Mouse (Mus musculus) kidney, embryonic 14.5 days (tissue): ENCODE data around the gene Rnasek. TPM values are rescaled to one million over a fixed set of nuclear protein-coding genes. Genes with fewer than 3 reads are reported as not detected.
A peak's percentile ranks its signal among the peaks of the same experiment; 100 is the strongest.

Experiments used
- ATAC-seq: fragments of 200-750 bp; cut with Nextera tagmentation; 2 replicates; pipeline ENCODE4 v1.8.0; 2017; ENCODE audit warnings: moderate number of reproducible peaks, mild to moderate bottlenecking, moderate TSS enrichment, moderate library complexity; ENCODE audit not compliant: low FRiP score, low TSS enrichment
- H3K27ac ChIP-seq: fragments of 300-500 bp; sonication (generic); 2 replicates; pipeline ENCODE4 v1.5.1; 2014; ENCODE audit warnings: low read depth, mild to moderate bottlenecking, low read length, moderate library complexity, mixed read lengths
- H3K27me3 ChIP-seq: fragments of 300-500 bp; sonication (generic); 2 replicates; pipeline ENCODE4 v1.6.1; 2014; ENCODE audit warnings: mild to moderate bottlenecking, low read length; ENCODE audit not compliant: control insufficient read depth, insufficient read depth
- H3K36me3 ChIP-seq: fragments of 300-500 bp; sonication (generic); 2 replicates; pipeline ENCODE4 v1.6.1; 2014; ENCODE audit warnings: low read length, mixed read lengths; ENCODE audit not compliant: control insufficient read depth, insufficient read depth
- H3K4me1 ChIP-seq: fragments of 300-500 bp; sonication (generic); 2 replicates; pipeline ENCODE4 v1.6.1; 2014; ENCODE audit warnings: low read length, mixed read lengths; ENCODE audit not compliant: control insufficient read depth, insufficient read depth
- H3K4me2 ChIP-seq: fragments of 300-500 bp; sonication (generic); replicated peaks from 2 replicates; pipeline ENCODE4 v1.6.1; 2014; ENCODE audit warnings: low read depth, mild to moderate bottlenecking, low read length
- H3K4me3 ChIP-seq: fragments of 300-500 bp; sonication (generic); 2 replicates; pipeline ENCODE4 v1.5.1; 2014; ENCODE audit warnings: mild to moderate bottlenecking, low read length
- H3K9ac ChIP-seq: fragments of 300-500 bp; sonication (generic); 2 replicates; pipeline ENCODE4 v1.6.1; 2014; ENCODE audit warnings: low read depth, mild to moderate bottlenecking, low read length, moderate library complexity
- H3K9me3 ChIP-seq: fragments of 300-500 bp; sonication (generic); 2 replicates; pipeline ENCODE4 v1.6.1; 2016; ENCODE audit warnings: low read length; ENCODE audit not compliant: control insufficient read depth
- WGBS: fragments of 180-500 bp; shearing (Covaris S2); extraction: QIAGEN DNeasy Blood & Tissue Kit; methylation state at CpG from one replicate; pipeline ENCODE4 v1.1.7; 2014; 5-methylcytosine and 5-hydroxymethylcytosine counted together
- polyA plus RNA-seq: library from polyadenylated mRNA; unstranded; fragments of >200 nt; fragmentation: Nextera tagmentation; extraction: Ambion mirVana; gene quantifications from 2 replicates; pipeline ENCODE4 v1.2.1, GENCODE M21; 2014

Gene Rnasek
- polyA plus RNA-seq, 1 experiment from 2014 or later = 173 TPM

DNA sequence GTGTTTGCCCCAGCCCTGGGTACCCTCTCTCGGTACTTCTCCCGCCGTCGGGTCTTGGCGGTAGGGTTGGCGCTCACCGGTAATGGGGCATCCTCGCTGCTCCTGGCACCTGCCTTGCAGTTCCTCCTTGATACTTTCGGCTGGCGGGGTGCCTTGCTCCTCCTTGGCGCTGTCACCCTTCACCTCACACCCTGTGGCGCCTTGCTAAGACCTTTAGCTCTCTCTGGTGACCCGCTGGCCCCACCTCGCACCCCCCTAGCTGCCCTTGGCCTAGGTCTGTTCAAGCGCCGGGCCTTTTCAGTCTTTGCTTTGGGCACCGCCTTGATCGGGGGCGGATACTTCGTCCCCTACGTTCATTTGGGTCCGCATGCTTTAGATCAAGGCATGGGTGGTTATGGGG, 24.3 kb downstream of the Rnasek start:
- Histone ChIP-seq H3K9ac (no peak overlapping the region), H3K36me3 (no peaks in the 10 kb centered on the region), H3K27ac (no peak overlapping the region), H3K9me3 (no peaks in the 10 kb centered on the region), H3K4me1 (peaks cover 25% of the 10 kb centered on the region; the same call in 1 of the 2 replicates), H3K4me2 (peak overlapping the region; percentile 57; the same call in 1 of the 2 replicates), H3K4me3 (peak overlapping the region; percentile 4; the same call in 1 of the 2 replicates), H3K27me3 (peaks cover 40% of the 10 kb centered on the region)
- 11% methylated on average over 22 of the region's 22 CpGs for WGBS
- ATAC-seq = no peak

GRCm38 (mm10) chr11:70214856-70215209, 24.8 kb downstream of the Rnasek start:
- H3K9me3 ChIP-seq = no peaks in the 10 kb centered on the region
- H3K27me3 ChIP-seq = peaks cover 40% of the 10 kb centered on the region
- ATAC-seq = peak; percentile 12
- H3K9ac ChIP-seq = no peak overlapping the region
- no peak overlapping the region for H3K27ac ChIP-seq
- peaks cover 25% of the 10 kb centered on the region; the same call in 1 of the 2 replicates for H3K4me1 ChIP-seq
- H3K4me3 ChIP-seq = peak overlapping the region; percentile 30
- no peaks in the 10 kb centered on the region for H3K36me3 ChIP-seq
- 4% methylated on average over 18 of the region's 18 CpGs for WGBS
- peak overlapping the region; percentile 57 for H3K4me2 ChIP-seq

- 1% methylated on average over 46 of the region's 46 CpGs for WGBS
- Histone ChIP-seq H3K4me2 (peak overlapping the region; percentile 57), H3K27me3 (peaks cover 40% of the 10 kb centered on the region), H3K27ac (no peak overlapping the region), H3K36me3 (no peaks in the 10 kb centered on the region), H3K9me3 (no peaks in the 10 kb centered on the region), H3K4me1 (peaks cover 25% of the 10 kb centered on the region; the same call in 1 of the 2 replicates), H3K9ac (peak overlapping the region; percentile 45), H3K4me3 (peak overlapping the region; percentile 30)
- ATAC-seq = peak; percentile 50
These were observed 25.3 kb downstream of the Rnasek start for GRCm38 (mm10) chr11:70214191-70214855.

- H3K9ac ChIP-seq = peak overlapping the region; percentile 45; the same call in 1 of the 2 replicates
- H3K4me2 ChIP-seq = peak overlapping the region; percentile 57
- peaks cover 40% of the 10 kb centered on the region for H3K27me3 ChIP-seq
- peaks cover 25% of the 10 kb centered on the region; the same call in 1 of the 2 replicates for H3K4me1 ChIP-seq
- no peaks in the 10 kb centered on the region for H3K36me3 ChIP-seq
- H3K4me3 ChIP-seq = peak overlapping the region; percentile 30
- WGBS = 5% methylated on average over 24 of the region's 26 CpGs
- H3K27ac ChIP-seq = no peak overlapping the region
- no peak for ATAC-seq
- H3K9me3 ChIP-seq = no peaks in the 10 kb centered on the region
These were observed 25.9 kb downstream of the Rnasek start for GRCm38 (mm10) chr11:70213736-70214135.

GRCm38 (mm10) chr11:70212896-70213295, 26.7 kb downstream of the Rnasek start:
- WGBS = 8% methylated on average over 9 of the region's 9 CpGs
- ATAC-seq = no peak
- H3K4me1 ChIP-seq = peaks cover 25% of the 10 kb centered on the region; the same call in 1 of the 2 replicates
- no peaks in the 10 kb centered on the region for H3K9me3 ChIP-seq
- peak overlapping the region; percentile 57; the same call in 1 of the 2 replicates for H3K4me2 ChIP-seq
- peaks cover 37% of the 10 kb centered on the region for H3K27me3 ChIP-seq
- no peak overlapping the region for H3K9ac ChIP-seq
- H3K36me3 ChIP-seq = no peaks in the 10 kb centered on the region
- no peak overlapping the region for H3K27ac ChIP-seq
- H3K4me3 ChIP-seq = no peak overlapping the region

- H3K4me1 ChIP-seq = peaks cover 25% of the 10 kb centered on the region; the same call in 1 of the 2 replicates
- ATAC-seq = no peak
- H3K36me3 ChIP-seq = no peaks in the 10 kb centered on the region
- H3K9me3 ChIP-seq = no peaks in the 10 kb centered on the region
- H3K27me3 ChIP-seq = peaks cover 35% of the 10 kb centered on the region
- H3K27ac ChIP-seq = no peak within 1 kb of the TSS
- peak within 1 kb of the TSS; percentile 30 for H3K4me3 ChIP-seq
- no peak within 1 kb of the TSS for H3K9ac ChIP-seq
- H3K4me2 ChIP-seq = peak within 1 kb of the TSS; percentile 57; the same call in 1 of the 2 replicates
- WGBS = 59% methylated on average over 6 of the region's 6 CpGs
These were observed 27.2 kb downstream of the Rnasek start, which contains the start of gene Slc16a11 for GRCm38 (mm10) chr11:70212423-70212822. Gene Slc16a11 (plus strand): TSS chr11:70212752.

DNA sequence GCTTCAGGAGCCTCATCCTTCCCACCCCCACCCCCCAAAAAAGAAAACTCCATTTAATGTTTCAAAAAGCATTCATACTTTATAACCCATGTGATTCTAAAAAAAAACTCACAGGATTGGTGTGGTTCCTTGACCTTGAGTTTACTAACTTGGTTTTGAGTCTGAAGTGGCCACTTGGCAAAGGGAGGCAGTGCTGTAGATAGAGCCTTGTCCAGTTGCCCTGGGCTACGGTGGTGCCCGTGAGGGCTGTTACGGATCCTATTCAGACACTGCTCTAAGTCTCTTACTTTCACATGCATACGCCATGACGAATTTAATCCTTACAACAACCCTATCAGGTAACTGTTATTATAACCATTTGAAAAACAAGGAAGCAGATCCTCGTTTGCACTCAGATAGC, 27.7 kb downstream of the Rnasek start:
- H3K36me3 ChIP-seq = no peaks in the 10 kb centered on the region
- H3K4me2 ChIP-seq = no peak overlapping the region
- peaks cover 25% of the 10 kb centered on the region; the same call in 1 of the 2 replicates for H3K4me1 ChIP-seq
- no peak overlapping the region for H3K27ac ChIP-seq
- H3K4me3 ChIP-seq = no peak overlapping the region
- no peak for ATAC-seq
- H3K9ac ChIP-seq = no peak overlapping the region
- peaks cover 35% of the 10 kb centered on the region for H3K27me3 ChIP-seq
- no peaks in the 10 kb centered on the region for H3K9me3 ChIP-seq
- 80% methylated on average over 6 of the region's 6 CpGs for WGBS

DNA sequence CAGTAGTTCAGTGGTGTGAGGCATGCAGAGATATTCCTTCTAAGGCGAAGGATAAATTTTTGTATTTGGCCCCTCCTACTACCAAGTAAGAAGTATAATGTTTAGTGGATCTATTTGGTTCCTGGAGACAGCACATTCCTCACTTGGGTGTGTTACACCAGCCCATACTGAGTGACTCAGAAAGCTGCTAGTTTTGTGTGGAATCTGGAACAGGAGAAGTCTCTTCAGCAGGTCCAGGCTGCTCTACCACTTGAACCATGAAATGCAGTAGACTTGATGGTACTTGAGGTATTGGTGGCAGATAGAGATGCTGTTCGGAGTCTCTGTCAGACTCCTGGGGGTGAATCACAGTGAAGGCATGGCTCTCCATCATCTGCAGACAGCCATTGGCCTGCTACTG, 29.0 kb downstream of the Rnasek start:
- Histone ChIP-seq H3K27ac (no peak overlapping the region), H3K27me3 (peaks cover 26% of the 10 kb centered on the region), H3K4me3 (no peak overlapping the region), H3K9ac (no peak overlapping the region), H3K4me1 (peaks cover 25% of the 10 kb centered on the region; the same call in 1 of the 2 replicates), H3K9me3 (no peaks in the 10 kb centered on the region), H3K4me2 (no peak overlapping the region), H3K36me3 (no peaks in the 10 kb centered on the region)
- WGBS = 90% methylated on average over 2 of the region's 2 CpGs
- no peak for ATAC-seq

DNA sequence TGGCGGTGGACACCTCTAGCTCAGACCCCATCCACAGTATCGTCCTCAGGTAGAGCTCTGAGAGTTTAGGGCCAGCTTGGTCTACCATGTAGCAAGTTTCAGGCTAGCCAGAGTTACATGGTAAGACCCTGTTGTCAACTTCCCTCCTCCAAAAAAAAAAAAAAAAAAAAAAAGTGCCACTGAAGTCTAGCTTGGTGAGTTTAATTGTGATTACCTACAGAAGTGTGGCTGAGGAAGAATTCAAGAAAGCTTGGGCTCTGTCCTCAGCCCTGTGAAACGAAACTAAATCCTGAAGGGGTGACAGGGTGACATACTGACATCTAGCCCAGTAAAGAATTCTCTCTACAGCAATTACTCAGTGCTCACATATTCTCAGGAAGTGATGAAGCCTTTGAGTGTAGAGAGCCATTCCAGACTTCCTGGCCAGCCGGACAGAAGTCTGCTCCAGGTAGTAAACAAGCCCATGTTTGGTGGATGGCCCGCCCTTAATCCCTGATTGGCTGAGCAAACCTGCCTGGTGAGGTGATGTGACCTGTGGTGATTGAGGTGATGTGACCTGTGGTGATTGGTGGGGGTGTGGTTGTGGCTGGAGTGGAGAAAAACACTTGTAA, 30.8 kb downstream of the Rnasek start:
- no peaks in the 10 kb centered on the region for H3K36me3 ChIP-seq
- no peaks in the 10 kb centered on the region for H3K9me3 ChIP-seq
- WGBS = 67% methylated on average over 5 of the region's 5 CpGs
- H3K4me1 ChIP-seq = peaks cover 7% of the 10 kb centered on the region; the same call in 1 of the 2 replicates
- H3K4me3 ChIP-seq = no peak overlapping the region
- H3K27me3 ChIP-seq = peaks cover 8% of the 10 kb centered on the region
- H3K27ac ChIP-seq = no peak overlapping the region
- no peak overlapping the region for H3K9ac ChIP-seq
- ATAC-seq = no peak
- H3K4me2 ChIP-seq = no peak overlapping the region
